Mouse (Mus musculus) kidney, postnatal 4 days (tissue): ENCODE data around the gene Podn.

Source experiments
- DNase-seq, 2 experiments: peaks; one replicate each; pipeline ENCODE4 v3.0.0; 2021; ENCODE audit warnings: mixed read lengths in 2 of 2

Podn gene

DNA sequence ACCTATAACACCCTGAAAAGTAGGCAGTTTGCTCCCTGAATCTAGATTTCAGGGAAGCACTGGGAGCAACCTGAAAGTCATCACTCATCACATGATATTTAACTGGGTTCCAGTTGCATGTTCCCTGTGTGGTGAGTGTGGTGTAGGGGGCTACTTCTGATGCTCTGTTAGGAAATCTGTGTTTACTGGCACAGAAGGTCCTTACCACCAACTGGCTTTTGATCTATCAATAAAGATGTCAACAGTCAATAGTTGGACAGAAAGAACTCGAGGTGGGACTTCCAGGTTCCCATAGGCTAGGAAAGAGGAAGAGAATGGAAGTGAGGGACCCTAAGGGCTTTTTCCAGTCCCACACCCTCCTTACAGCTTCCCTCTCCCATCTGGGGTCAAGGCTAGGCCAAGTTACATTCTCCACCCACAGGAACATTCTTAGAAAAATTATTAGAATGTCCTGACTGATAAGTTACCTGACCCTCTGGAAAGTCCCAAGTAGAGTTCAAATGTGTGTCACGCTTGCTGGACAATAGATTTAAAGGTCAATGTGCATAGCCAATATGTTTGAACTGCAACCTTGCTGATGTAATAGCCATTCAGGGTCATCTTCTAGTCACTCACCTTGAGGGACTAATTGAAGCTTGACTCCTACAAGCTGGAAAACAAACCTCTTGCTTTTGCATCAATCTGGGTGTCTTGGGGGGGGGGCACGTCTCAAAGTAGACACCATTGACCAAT is 18.9 kb downstream of the Podn start:
- no peak for DNase-seq

DNA sequence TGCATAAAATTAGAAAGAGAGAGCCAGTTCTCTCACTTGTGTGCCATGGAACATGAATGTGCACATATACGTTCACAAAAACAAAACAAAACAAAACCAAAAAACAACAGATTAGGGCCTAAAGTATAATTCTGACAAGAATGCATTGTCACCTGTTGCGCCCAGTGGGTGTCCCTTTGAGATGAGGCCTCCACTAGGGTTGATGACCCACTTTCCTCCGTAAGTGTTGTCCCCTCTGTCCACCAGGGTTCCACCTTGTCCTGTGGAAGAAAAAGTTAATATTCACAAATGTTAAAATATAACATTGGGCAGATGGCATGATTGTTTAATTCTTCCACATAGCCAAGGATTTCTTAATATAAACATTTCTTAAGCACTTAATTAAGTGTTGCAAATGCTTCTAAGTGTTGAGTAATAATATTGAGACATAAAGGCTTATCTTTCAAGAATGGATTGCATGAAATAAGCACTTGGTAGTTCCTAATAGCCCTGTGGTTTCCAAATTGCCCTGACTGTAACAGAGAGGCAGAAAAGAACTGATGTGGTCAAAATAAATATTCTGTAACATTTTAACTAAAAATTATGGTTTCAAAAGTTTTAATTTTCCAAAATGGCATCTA is 21.9 kb downstream of the Podn start:
- DNase-seq: no peak

DNA sequence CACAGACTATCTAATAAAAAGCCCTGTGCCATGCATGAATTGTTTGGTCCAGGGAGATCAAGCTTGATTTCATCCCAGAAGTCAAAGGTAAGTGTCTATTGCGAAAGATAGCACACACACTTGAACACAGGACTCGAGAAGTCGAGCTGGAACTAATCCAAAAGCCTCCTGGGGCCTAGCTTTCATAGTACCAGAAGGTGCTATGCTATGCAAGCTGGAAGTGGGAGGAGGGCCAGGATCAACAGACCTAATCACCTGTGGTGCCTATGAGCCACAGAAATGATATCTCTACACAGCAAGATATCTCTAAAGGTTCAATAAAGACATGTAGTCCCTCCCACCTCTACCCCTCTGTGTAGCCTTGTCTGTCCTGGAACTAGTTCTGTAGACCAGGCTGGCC is 24.2 kb downstream of the Podn start:
- DNase-seq: no peak

DNA sequence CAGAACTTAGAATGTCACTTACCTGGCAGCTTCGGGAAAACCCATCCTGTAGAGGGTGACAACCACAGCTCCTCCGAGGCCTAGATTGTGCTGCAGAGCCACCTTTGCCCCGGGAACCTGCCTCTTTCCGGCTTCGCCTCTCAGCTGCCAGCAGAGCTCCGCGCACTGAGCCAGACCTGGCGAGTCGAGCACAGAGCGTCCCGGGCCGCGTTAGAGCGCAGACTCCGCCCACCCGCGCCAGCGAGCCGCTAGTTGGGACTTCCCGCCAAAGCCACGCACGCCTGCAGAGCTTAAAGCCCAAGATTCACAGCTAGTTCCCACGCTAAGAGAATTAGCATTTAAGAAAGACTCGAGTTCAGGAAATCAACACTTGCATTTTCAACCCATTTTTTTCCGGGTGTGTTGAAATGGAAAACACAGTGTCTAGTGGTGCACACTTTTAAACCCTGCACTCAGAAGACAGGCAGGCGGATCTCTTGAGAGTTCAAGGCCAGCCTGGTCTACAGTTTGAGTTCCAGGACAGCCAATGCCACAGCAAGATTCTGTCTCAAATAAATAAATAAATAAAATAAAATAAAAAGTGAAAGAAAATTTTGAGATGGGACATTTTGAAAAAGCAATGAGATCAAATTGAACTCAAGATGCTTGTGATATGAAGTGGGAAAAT is 24.9 kb downstream of the Podn start:
- peak; percentile 97 to 98 for DNase-seq

DNA sequence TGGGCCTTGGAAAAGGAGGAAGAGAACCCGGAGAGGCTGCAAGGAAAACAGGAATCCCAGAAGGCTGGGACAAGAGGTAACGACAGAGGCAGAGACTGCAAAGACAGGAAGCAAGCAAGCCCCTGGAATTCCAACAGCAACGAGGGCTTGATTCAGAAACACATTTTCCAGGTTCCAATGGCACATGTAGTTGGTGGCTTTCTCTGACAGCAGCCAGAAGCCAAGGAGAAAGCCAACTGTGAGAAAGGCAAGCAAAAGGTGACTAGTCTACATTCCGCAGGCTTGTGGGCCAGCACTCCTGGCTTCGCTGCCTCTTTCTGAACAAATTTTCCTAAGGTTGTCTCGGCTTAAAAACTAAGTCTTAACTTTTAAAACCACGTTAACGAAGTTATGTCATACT is 25.5 kb downstream of the Podn start:
- DNase-seq: peak; percentile 9 to 26

DNA sequence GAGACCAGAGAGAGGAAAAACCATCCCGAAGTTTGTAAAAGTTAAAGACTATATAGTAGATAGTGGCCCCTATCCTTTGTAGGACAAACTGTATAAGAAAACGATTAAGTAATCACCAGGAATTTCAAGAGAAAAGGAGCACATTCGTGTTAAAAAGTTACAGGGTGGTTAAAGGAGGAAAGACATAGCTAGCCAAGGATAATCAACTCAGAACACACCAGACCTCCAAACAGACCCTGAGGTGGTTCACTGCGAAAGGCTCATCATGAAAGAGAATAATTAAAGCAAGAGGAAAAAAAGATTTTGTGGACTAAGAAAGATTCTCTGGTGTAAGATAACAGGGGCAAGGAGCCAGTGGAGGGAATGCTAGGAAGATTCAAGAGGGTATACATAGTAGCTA is 26.0 kb downstream of the Podn start:
- no peak for DNase-seq

DNA sequence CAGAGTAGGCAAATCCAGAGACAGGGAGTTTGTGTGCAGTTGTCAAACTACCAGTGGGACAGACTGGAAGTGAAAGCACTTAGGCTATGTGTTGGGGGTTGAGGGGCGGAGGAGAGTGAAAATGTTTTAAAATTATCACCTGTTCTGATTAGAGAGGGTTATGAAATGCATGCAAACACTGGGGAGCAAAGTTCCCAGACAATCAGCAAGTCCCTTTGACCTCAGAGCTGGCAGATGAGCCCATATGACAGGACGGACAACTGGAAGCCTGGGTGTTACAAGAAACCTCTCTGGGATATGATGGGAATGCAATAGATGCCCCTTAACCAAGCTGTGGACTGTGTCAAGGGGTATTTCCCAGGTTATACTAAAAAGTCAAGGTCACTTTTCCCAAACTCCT is 28.2 kb downstream of the Podn start:
- no peak for DNase-seq

DNA sequence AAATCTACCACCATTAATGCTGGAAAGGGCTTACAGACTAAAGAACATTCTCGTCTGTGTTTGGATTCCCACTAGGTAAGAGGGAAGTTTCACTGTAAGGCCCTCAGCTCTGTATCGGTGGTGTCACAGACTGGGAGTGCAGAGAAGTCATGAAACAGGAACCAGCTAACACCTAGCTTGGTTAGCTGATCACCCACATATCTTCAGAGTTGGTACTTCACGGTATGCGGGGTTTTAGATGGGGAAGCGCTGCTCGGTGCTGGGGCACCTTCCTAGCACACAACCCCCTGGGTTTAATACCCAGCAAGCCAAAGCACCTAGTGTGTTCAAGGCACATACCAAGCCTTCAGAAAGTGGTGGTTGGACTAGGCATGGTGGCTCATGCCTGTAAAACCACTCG is 29.0 kb downstream of the Podn start:
- no peak for DNase-seq

DNA sequence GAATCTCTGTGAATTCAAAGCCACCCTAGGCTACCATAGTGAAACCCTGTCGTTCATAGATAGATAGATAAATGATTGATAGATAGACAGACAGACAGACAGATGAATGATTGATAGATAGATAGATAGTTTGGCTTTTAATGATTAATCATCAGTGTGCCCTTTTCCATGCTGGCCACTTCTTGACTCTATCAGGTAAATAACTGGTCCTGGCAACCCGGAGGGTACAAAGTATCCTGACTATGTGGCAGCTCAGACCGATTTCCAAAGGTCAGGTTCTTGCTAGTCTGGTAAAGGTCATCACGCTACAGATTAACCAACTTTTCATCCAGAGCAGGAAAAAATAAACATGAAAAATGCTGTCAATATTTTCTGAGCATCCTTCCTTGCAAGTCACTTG is 29.7 kb downstream of the Podn start:
- no peak for DNase-seq

DNA sequence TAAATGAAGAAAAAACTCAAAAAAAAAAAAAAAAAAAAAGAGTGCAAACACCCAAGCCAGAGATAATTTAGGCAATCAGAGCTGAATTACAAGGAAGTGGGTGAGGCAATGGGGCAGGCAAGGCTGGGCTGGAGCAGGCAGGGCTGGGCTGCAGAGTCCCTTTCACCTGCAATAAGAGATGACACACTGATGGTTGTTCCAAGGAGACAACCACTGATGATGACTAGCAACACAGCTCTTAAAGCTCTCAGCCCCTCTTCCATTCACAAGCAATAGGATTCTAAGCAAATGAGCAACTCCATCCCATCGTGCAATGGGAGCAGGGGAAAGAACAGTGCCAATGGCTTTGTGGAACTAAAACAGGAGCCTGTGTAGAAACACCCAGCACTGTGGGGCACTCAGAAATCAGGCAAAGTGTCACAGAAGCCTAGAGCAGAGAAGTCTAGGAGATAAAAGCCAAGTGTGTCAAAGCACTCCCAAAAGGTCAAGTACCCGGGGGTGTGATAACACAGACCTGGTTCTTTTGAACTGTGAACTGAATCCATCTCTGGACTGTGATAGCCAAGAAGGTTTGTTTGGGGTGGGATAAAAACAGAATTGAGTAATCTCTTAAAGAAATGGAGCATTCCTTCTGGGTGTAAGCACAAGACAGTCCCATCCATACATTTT is 30.9 kb downstream of the Podn start:
- DNase-seq: no peak

DNA sequence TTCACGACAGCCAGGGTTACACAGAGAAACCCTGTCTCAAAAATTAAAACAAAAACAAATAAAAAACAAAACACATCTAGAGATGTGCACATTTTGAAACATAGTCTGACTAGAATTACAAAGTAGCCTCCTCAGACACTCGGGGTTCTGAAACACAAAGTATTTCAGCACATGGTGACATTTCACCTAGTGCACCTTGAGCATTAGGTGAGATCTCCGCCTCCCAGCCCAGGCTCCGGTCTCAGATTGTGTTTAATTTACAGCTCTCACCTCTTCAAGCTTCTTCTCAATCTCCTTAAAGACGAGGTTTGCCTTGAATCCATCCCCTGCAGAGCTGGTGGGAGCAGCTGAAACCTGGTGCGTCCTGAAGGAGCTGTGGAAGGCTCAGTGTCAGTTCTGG is 32.6 kb downstream of the Podn start:
- DNase-seq: no peak

DNA sequence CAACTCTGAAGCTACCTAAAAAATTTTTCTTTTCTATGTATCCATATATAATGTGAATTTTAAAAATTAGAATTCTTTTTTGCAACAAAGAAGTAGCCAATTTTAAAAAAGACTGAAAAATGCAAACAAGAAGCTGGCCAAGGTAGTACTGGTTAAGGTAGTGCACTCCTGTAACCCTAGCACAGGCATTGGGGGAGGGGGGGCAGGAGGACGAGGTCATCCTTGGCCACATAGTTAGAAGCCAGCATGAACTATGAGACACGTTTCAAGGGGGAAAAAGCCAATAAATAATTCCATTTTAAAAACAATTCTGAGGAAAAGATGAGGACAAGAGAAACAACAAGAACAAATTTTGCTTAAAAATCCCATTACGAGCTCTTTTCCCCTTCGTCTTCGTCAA is 33.7 kb downstream of the Podn start:
- DNase-seq: no peak

DNA sequence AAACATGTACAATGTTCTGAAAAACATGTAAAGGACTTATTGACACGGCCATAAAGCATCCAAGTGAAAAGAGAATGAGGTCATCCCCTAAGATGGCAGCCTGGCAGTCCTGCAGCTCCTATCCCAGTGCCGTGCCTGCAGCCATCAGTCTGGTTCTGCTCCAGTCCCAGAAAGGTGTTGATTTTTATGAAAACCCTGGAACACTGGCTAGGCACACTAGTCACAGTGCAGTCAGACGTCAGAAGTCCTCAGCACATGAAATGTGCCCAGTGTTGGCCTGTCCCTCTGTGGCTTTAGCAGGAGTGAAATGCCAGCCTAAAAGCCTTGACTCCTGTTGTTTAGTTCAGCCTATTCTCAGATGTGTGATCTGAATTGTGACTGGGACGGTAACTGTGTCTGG is 35.5 kb downstream of the Podn start:
- DNase-seq: no peak

DNA sequence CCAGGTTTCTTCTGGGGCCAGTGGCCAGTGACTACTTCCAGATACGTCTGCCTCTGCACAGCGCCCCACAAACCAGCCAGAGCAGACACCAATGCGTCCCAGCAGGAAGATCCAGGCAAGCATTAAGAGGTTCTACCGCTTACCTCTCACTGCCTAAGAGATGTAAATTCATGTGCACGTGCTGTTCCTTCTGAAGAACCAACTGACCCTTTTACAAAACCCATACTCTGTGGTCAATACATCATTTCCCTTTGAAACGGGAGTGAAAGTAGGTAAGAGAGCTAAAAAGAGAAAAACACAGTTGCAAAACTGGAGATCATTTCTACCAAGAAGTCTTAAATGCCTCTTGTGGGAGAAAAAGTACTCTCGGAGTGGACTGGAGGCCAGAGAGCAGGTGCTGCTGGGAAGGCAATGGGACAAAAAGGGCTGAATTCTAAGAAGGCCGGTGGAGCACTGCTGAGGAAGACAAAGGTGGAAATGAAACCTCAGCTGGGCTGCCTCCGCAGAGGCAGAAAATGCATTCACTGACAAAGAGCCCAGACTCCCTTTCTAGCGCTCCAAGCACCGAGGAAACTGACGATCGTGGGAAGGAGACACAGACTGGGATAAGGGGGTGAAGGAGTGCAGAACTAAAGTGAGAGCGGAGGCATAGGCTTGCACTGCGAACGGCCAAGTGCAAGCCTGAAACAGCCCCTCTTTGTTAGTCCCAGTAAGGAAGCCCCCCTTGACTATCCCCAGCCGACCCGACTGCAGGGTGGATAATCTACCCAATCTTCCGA is 36.5 kb downstream of the Podn start:
- no peak for DNase-seq

DNA sequence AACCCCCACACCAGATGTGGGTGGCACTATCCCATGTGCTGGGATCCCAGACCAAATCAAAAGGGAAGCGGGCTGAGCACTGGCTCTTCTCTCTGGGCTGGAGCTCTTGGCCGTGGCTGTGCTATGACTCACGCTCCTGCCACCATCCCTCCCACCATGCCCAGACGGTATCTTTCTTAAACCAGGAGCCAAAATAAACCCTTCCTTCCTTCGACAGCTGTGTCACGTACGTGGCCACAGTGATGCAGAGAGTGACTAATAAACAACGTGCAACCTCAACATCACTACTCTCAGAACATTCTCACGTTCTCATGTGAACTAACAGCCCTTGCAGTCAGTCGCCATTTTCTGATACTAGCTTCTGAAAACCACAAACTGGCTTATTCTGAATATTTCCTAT is 38.1 kb downstream of the Podn start:
- no peak for DNase-seq

DNA sequence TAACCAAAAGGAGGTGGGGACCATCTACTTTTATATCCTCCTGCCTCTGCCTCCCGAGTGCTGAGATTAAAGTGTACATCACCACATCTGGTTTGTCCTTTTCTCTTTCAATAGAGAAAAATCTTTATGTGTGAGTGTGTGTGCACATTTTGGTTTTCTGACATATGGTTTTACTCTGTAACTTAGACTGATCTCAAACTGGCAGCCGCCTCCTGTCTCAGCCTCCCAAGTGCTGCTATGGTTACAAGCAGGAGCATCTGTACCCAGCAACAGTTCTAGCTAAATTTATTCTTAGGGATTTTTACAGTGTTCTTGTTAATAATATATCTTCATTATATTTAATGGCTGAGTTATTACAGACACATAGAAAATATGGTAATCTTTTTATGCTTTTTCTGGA is 39.0 kb downstream of the Podn start:
- no peak for DNase-seq

DNA sequence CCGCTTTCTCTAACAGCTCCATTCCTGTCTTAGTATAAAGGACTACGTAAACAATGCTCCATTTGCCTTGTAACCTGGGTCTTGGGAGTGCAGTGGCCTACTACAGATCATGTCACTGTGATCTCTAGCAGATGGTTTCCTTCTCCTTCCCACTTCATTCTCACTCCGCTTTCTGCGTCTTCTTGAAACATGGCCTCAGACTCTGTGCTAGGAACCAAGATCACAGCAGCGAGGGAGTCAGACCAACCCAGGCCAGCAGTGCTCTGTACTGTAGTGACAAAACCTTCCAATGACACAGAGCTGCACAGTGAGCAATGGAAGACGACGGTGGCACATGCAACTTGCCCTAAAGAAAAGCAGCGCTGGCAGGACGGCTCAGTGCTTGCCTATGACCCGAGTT is 40.4 kb downstream of the Podn start:
- no peak for DNase-seq

DNA sequence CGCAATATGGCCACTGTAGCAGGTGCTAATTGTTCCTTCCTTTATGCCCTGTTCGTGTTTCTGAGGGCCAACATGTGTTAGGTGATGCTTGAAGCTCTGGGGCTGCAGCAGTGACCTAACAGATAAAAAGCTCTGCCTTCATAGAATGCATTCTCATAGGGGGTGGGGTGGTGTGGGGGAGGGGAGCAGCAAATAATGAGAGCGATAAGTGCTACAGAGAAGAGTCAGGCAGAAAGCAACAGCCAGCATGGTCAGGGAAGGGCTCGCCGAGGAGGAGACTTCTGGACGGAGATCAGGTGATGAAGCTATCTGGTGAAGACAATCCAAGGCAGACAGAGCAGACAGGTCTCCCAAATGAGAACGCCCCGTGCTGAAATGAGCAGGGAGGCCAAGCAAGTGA is 43.6 kb downstream of the Podn start:
- no peak for DNase-seq

DNA sequence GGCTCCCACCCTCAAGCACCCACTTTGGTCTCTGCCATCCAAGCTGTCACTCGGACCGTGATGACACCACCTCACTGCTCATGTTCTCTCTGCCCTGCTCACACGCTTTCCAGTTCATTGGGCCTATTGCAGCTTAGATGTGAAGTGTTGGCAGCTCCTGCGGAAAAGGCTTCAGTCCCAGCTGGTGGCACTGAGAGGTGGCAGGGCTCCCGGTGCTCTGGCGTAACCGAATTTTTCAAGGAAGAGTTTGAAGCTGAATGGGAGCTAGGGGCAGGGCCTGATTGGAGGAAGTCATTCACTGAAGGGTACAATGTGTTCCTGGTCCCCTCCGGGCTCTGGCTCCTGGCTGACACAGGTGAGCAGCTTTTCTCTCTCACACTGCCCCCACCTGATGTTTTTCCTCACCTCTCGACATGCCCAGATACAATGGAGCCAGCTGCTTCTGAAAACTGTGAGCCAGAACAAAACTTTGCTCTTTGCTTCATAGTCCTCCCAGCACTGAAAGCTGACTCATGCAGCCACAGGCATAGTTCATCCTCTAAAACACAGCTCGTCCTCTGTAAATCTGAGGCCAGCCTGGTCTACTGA is 44.5 kb downstream of the Podn start:
- no peak for DNase-seq

DNA sequence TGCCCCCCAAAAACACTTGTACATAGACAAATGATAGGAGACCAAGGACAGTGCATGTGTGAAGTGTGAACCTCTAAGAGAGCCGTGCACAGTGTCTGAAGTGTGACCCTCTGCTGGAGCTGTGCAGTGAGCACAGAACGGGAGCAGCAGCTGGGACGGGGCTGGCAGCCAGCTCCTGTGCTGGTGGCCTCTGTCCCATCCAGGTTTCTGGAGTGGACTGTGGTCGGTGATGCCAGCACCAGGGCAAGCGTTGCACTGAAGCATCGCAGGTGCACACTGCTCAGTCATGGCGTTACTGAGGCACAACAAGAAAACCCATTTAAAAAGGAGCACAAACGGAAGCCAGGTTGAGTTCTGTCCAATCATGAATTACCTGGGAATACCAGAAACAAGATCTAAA is 50.1 kb downstream of the Podn start:
- DNase-seq: no peak

DNA sequence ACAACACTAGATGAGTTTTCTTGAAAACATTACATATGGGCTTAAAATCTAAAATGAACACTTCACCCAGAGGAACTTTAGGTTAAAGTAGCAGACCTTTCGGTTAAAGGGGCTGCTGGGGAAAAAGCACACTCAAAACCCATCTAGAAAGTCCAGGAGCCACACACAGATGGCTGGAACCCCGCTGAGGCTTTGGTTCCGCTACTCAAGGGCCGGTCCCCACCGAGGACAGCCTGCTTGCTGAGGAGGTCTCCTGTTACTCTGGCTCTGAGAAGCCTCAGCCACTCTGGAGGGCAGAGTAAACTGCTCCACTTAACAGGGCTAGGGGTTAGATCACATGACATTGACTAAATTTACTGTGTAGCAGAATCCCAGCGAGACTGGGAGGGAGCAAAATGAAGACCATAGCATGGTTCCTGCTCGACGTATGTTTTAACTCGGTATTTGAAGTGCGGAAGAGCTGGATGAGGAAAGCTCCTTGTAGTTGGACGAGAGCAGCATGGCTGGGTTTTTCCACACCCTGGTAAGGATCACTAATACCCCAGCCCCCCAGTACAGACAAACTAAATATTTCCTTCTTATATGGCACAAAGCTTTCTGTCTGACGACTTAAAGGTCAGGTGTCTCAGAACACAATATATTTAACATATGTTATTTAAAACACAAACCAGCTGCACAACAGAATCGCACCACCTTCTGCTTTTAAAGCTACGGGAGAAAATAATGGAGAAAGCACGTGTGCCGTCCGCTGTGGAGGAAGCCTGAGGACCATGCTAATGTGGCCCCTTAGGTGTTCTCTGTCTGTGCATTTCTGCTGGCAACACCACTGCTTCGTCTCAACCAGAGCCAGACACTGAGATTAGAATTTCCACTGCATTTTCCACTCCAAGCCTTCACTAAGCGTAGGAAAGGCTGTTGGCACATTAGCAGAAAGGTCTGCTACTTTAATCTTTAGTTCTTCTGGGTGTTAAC is 50.8 kb downstream of the Podn start:
- no peak for DNase-seq
